Mouse (Mus musculus) hindbrain, embryonic 13.5 days (tissue): Measurements from ENCODE around the gene Hacl1. TPM values are rescaled to one million over a fixed set of nuclear protein-coding genes. Genes with fewer than 3 reads are reported as not detected.
"Not testable (repeated sequence)": the region's sequence is repeated elsewhere in the genome, so short reads cannot be mapped to it uniquely, and the experiment has no call there.

Experiments used
- ATAC-seq: fragments of 200-750 bp; cut with Nextera tagmentation; 2 replicates; pipeline ENCODE4 v1.8.0; 2017; ENCODE audit warnings: moderate TSS enrichment; ENCODE audit not compliant: low FRiP score
- H3K27ac ChIP-seq: fragments of 300-500 bp; sonication (generic); 2 replicates; pipeline ENCODE4 v1.5.1; 2015; ENCODE audit warnings: inconsistent platforms, mild to moderate bottlenecking, moderate library complexity
- H3K27me3 ChIP-seq: fragments of 300-500 bp; sonication (generic); 2 replicates; pipeline ENCODE4 v1.6.1; 2015; ENCODE audit warnings: mild to moderate bottlenecking, inconsistent platforms
- H3K36me3 ChIP-seq: fragments of 300-500 bp; sonication (generic); 2 replicates; pipeline ENCODE4 v1.6.1; 2015; ENCODE audit warnings: mild to moderate bottlenecking, inconsistent platforms
- H3K4me1 ChIP-seq: fragments of 300-500 bp; sonication (generic); replicated peaks from 2 replicates; pipeline ENCODE4 v1.6.1; 2015; ENCODE audit warnings: inconsistent platforms
- H3K4me2 ChIP-seq: fragments of 300-500 bp; sonication (generic); 2 replicates; pipeline ENCODE4 v1.6.1; 2015; ENCODE audit warnings: inconsistent platforms, mild to moderate bottlenecking, moderate library complexity
- H3K4me3 ChIP-seq: fragments of 300-500 bp; sonication (generic); 2 replicates; pipeline ENCODE4 v1.5.1; 2015; ENCODE audit warnings: mild to moderate bottlenecking, inconsistent platforms
- H3K9ac ChIP-seq: fragments of 300-500 bp; sonication (generic); 2 replicates; pipeline ENCODE4 v1.6.1; 2015; ENCODE audit warnings: mild to moderate bottlenecking, inconsistent platforms
- H3K9me3 ChIP-seq: fragments of 300-500 bp; sonication (generic); 2 replicates; pipeline ENCODE4 v1.6.1; 2016; ENCODE audit warnings: inconsistent platforms
- WGBS: fragments of 180-500 bp; shearing (Covaris S2); methylation state at CpG from one replicate; pipeline ENCODE4 v1.1.7; 2015; 5-methylcytosine and 5-hydroxymethylcytosine counted together
- polyA plus RNA-seq: library from polyadenylated mRNA; unstranded; fragments of >200 nt; fragmentation: Nextera tagmentation; extraction: Ambion mirVana; gene quantifications from 2 replicates; pipeline ENCODE4 v1.2.1, GENCODE M21; 2015

The Hacl1 gene
- polyA plus RNA-seq, 1 experiment from 2014 or later = 10.4 TPM

DNA sequence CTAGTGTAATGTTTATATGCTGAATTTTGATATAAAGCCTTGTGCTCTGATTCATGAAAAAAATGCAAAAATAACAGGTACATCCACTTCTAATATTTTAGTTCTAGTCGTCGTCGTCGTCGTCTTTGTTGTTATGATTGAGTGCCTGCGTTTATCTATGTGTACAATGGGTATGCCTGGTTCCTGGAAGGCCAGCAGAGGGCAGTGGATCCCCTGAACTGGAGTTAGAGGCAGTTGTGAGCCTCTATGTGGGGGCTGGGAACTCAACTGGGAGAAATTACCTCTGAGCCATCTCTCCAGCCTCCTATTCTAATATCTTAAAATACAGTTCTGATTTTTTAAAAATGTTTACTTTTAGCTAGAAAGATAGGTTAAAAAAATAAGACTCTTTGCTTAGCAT lies 35.6 kb downstream of the Hacl1 start:
- no peak for ATAC-seq
- 53% methylated on average over 6 of the region's 6 CpGs for WGBS
- no peak overlapping the region for H3K4me3 ChIP-seq

DNA sequence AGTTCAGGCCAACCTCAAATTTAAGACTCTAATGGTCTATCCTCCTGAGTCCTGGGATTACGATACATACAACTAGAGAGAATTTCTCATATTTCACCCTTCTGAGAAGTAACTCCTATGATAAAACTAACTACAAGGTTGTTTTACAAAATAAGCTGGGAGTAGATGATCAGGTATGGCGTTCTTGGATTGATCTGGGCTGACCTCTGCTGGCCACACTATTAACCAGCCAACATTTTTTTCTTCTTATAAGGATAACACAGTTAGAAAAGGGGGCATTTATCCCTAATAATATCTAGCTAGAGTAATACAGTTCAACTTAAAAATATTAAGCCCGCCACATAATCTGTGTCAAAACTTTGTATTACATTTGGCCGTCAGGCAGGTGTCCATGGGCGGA lies 36.2 kb downstream of the Hacl1 start:
- H3K4me1 ChIP-seq = no peaks in the 10 kb centered on the region
- H3K27me3 ChIP-seq = no peaks in the 10 kb centered on the region
- H3K4me2 ChIP-seq = no peak overlapping the region
- H3K27ac ChIP-seq = no peak overlapping the region
- WGBS = 84% methylated on average over 5 of the region's 5 CpGs
- H3K36me3 ChIP-seq = no peaks in the 10 kb centered on the region
- no peaks in the 10 kb centered on the region for H3K9me3 ChIP-seq
- H3K4me3 ChIP-seq = no peak overlapping the region
- H3K9ac ChIP-seq = no peak overlapping the region
- ATAC-seq = no peak

More for the DNA sequence above, 35.6 kb downstream of the Hacl1 start:
- Histone ChIP-seq H3K9ac (no peak overlapping the region), H3K27me3 (no peaks in the 10 kb centered on the region), H3K9me3 (no peaks in the 10 kb centered on the region), H3K4me2 (no peak overlapping the region), H3K27ac (no peak overlapping the region), H3K4me1 (no peaks in the 10 kb centered on the region), H3K36me3 (no peaks in the 10 kb centered on the region)

DNA sequence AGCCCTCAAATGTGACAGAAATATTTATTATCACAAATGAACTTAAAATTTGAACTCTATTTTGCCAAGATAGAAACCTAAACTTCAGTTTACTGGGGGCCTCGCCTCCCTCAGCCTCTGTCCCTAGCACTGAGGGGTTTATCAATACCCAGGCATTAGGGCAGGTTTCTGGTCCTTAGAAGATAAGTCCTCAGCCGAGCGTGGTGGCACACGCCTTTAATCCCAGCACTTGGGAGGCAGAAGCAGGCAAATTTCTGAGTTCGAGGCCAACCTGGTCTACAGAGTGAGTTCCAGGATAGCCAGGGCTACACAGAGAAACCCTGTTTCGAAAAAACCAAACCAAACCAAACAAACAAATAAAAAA lies 38.5 kb downstream of the Hacl1 start:
- not testable (repeated sequence) for H3K36me3 ChIP-seq, H3K4me1 ChIP-seq, H3K27ac ChIP-seq, H3K9me3 ChIP-seq, H3K27me3 ChIP-seq, H3K4me2 ChIP-seq, H3K4me3 ChIP-seq, H3K9ac ChIP-seq, ATAC-seq
- WGBS = 93% methylated on average over 6 of the region's 6 CpGs

DNA sequence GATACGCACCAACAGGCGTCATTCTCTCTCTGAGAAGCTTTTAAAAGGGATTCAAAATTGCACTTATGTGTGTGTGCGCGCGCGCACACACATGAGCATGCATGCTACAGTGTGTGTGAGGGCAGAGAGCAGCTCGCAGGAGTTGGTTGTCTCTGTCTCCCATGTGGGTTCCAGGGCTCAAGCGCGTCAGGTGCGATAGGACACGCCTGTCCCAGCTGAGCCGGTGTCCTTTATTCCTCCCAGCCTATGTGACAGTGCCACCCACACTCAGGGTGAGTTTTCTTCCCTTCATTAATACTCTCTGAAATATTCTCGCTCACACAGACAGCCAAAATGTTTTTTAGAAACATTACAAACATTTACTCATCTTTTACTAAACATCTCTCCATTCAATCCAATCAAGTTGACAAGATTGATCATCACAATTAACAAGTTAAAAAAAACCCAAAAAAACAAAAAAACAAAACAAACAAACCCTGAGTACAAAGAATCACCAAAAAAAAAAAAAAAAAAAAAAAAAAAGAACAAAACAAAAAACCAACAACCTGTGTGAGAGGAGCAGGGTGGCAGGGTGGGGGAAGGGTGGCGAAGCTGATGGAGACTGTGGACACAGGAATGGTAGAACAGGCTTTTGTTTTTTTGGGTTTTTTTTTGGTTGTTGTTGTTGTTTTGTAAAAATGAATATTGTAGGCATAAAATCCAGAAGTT lies 39.0 kb downstream of the Hacl1 start:
- Histone ChIP-seq H3K4me2 (no peak overlapping the region), H3K9ac (no peak overlapping the region), H3K27ac (no peak overlapping the region), H3K4me3 (no peak overlapping the region), H3K27me3 (no peaks in the 10 kb centered on the region), H3K9me3 (no peaks in the 10 kb centered on the region), H3K4me1 (no peaks in the 10 kb centered on the region), H3K36me3 (no peaks in the 10 kb centered on the region)
- ATAC-seq = no peak
- WGBS = 92% methylated on average over 14 of the region's 14 CpGs

DNA sequence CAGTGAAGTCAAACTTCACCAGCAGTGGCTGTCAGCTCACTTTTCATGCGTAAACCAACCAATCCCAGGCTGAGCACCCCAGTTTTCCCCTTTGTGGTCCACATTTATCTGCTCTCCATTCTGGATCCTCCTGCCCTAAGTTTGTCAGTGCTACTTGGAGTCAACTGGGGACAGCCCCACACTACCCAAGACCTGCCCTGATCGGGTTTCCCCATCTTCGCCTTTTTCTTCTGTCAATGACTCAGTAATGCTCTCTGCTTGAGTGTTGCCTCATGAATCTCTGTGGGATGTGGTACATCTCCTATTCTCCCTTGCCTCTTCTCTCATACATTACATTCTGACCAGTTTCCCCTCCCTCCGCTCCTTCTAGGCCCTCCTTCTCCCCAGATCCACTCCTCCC lies 43.6 kb downstream of the Hacl1 start:
- Histone ChIP-seq H3K4me3 (no peak overlapping the region), H3K4me1 (no peaks in the 10 kb centered on the region), H3K9me3 (no peaks in the 10 kb centered on the region), H3K27me3 (no peaks in the 10 kb centered on the region), H3K9ac (no peak overlapping the region), H3K36me3 (no peaks in the 10 kb centered on the region), H3K4me2 (no peak overlapping the region), H3K27ac (no peak overlapping the region)
- no peak for ATAC-seq
- WGBS = 96% methylated on average over 4 of the region's 4 CpGs

DNA sequence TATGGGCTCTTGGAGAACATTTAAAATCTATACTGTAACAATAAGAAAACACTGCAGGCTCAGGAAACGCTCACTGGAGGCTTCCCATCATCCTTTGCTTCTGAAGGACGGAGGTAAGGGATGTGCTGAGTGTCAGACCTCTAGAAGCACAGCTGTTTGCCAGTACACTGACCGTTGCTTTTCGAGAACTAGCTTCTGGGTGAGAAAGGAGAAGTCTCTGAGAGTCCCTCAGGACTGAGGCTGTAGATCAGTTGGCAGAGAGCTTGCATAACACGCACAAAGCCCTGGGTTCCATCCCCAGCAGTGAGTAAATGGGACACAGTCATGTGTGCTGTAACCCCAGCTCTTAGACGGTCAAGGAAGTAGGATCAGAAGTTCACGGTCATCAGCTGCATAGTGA lies 44.7 kb downstream of the Hacl1 start:
- H3K4me3 ChIP-seq = no peak overlapping the region
- H3K9me3 ChIP-seq = no peaks in the 10 kb centered on the region
- no peak overlapping the region for H3K27ac ChIP-seq
- H3K9ac ChIP-seq = no peak overlapping the region
- 87% methylated on average over 7 of the region's 7 CpGs for WGBS
- H3K4me1 ChIP-seq = no peaks in the 10 kb centered on the region
- ATAC-seq = no peak
- no peaks in the 10 kb centered on the region for H3K27me3 ChIP-seq
- no peak overlapping the region for H3K4me2 ChIP-seq
- H3K36me3 ChIP-seq = no peaks in the 10 kb centered on the region

DNA sequence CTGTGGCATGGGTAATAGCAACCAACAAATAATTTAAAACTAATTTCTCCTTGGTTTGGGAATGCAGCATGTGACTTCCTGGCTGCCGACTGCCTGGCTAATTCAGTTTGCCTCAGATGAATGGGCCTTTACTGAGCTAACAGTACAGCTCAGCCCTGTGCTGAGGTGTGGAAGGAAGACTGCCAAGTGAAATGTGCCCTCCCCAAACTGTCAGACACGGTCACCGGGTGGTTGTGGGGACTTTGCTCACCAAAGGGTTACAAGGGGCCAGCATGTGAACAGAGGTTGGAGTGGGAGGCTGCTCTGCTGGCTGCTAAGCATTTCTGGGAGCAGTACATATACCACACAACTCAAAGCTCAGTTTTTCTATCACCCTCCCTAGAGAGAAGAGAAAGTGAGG lies 46.4 kb downstream of the Hacl1 start:
- ATAC-seq = no peak
- no peaks in the 10 kb centered on the region for H3K9me3 ChIP-seq
- 81% methylated on average over 3 of the region's 3 CpGs for WGBS
- H3K4me1 ChIP-seq = no peaks in the 10 kb centered on the region
- no peak overlapping the region for H3K4me3 ChIP-seq
- no peaks in the 10 kb centered on the region for H3K27me3 ChIP-seq
- H3K4me2 ChIP-seq = no peak overlapping the region
- H3K27ac ChIP-seq = no peak overlapping the region
- H3K36me3 ChIP-seq = no peaks in the 10 kb centered on the region
- H3K9ac ChIP-seq = no peak overlapping the region

DNA sequence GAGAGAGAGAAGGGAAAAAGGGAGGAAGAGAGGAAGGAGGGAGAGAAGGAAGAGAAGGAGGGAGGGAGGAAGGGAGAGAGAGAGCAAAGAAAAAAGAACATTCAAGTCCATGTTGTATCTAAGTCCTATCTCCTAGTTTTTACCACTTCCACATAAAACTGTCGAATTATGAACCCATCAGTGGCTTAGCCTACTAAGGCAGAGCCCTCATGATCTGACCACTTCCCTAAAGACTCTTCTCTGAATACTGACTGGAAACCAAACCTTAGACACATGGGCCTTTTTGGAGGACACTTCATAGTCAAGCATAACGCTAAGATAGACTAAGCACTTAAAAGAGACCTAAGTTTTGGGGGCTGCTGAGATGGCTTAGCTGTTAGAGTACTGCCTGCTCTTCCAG lies 48.0 kb downstream of the Hacl1 start:
- Histone ChIP-seq H3K9ac (no peak overlapping the region), H3K4me3 (no peak overlapping the region), H3K4me2 (no peak overlapping the region), H3K4me1 (no peaks in the 10 kb centered on the region), H3K27ac (no peak overlapping the region), H3K36me3 (no peaks in the 10 kb centered on the region), H3K9me3 (no peaks in the 10 kb centered on the region), H3K27me3 (no peaks in the 10 kb centered on the region)
- 86% methylated on average over 2 of the region's 2 CpGs for WGBS
- ATAC-seq = no peak

DNA sequence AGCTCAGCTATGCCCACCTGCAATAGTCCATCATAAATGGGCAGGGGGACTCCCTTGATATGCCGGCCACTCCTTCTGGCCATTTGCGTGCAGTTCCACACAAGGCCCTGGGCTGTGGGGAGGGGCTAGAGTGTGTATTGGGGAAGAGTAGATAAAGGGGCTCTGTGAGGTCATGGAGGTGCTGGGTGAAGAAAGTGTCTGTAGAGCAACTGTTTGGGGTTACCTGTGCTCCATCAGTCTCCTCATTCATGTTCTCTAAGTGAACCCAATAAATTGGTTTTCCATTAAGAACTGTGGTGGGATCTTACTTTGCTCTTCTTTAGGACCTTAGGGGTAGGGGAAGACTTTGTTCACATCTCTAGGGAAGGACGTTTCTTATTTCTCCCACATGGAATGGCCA lies 49.8 kb downstream of the Hacl1 start, which contains the start of gene Colq:
Gene Colq, minus strand, starts transcription at position 101 of the 400 bp plus-strand sequence.
- no peak for ATAC-seq
- 89% methylated on average over 3 of the region's 3 CpGs for WGBS
- no peak within 1 kb of the TSS for H3K9ac ChIP-seq
- no peaks in the 10 kb centered on the region for H3K36me3 ChIP-seq
- no peak within 1 kb of the TSS for H3K27ac ChIP-seq
- H3K4me1 ChIP-seq = no peaks in the 10 kb centered on the region
- no peaks in the 10 kb centered on the region for H3K9me3 ChIP-seq
- no peaks in the 10 kb centered on the region for H3K27me3 ChIP-seq
- H3K4me2 ChIP-seq = no peak within 1 kb of the TSS
- no peak within 1 kb of the TSS for H3K4me3 ChIP-seq

DNA sequence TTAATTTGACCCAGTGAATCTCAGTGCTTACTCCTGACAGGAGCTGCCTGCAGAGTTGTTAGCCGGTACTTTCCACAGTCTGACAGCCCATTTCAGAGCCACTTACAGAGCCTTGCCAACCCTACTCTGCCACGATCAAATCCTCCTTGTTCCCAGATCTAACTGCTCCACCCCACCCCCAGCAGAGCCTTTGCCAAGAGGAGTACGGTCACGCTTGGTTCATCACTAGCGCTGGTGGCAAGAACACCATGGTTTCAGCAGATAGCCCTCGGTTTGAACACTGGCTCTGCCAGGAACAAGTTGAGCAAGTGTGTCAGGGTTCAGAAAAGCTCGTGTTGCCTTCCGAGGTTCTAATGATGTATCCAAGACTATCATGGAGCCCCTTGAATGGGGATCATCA lies 54.6 kb downstream of the Hacl1 start:
- Histone ChIP-seq H3K27me3 (peaks cover 3% of the 10 kb centered on the region; the same call in 1 of the 2 replicates), H3K9ac (no peak overlapping the region), H3K4me3 (no peak overlapping the region), H3K36me3 (no peaks in the 10 kb centered on the region), H3K4me2 (no peak overlapping the region), H3K27ac (no peak overlapping the region), H3K4me1 (no peaks in the 10 kb centered on the region), H3K9me3 (no peaks in the 10 kb centered on the region)
- no peak for ATAC-seq
- 84% methylated on average over 8 of the region's 8 CpGs for WGBS

DNA sequence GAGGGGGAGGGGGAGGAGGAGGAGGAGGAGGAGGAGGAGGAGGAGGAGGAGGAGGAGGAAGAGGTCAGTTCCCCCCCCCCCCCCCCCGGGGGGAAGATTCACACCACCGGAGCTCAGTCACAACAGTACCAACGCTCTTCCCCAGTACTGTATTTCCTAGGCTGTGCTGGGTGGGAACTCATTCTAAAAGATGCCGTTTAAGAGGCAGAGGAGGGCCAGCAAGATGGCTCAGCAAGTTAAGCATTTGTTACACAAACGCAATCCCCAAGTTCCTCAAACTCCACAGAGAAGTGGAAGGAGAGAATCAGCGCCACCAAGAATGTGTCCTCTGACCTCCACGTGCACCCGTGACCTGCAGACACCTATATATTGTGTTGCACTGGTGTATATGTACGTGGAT lies 58.0 kb downstream of the Hacl1 start:
- no peaks in the 10 kb centered on the region for H3K9me3 ChIP-seq
- ATAC-seq = no peak
- H3K27ac ChIP-seq = no peak overlapping the region
- H3K4me1 ChIP-seq = 0 out of 2 replicates have a peak, but pooled peaks cover 3% of the 10 kb centered on the region
- H3K36me3 ChIP-seq = no peaks in the 10 kb centered on the region
- 92% methylated on average over 8 of the region's 9 CpGs for WGBS
- H3K9ac ChIP-seq = no peak overlapping the region
- peaks cover 3% of the 10 kb centered on the region; the same call in 1 of the 2 replicates for H3K27me3 ChIP-seq
- no peak overlapping the region for H3K4me2 ChIP-seq
- no peak overlapping the region for H3K4me3 ChIP-seq

DNA sequence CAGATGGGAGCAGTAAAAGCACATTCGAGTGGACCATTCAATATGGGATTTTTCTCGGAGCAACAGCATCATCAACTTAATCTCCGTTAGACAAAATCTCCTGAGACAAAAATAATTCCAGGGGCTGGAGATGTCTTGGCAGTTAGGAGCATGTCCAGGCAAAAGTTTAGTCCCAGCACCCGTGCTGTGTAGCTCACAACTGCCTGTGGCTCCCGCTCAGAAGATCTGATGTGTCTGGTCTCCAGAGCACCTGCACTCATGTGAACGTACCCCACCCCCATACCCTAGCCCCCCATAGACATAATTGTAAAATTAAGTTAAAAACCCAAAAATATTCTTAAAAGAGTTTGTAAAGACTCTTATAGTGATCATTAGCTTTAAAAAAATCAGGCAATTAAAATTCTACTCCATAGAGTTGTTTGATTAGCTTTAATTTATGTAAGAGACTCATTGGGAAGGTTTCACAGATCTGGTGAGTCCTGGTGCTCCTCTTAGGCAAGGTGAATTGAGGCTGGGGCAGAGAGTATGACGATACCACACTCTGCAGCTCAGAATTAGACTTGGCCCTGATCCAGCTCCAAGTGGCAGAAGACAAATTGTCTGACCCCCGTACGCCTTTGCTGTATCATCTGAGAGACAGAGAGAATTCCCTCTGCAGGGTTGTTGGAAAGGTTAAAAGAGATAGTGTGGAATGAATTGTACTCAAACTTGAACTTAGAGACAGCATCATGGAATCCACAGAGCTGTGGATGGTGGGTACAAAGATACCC lies 62.9 kb downstream of the Hacl1 start:
- H3K27ac ChIP-seq = no peak overlapping the region
- H3K27me3 ChIP-seq = 0 out of 2 replicates have a peak, but pooled peaks cover 2% of the 10 kb centered on the region
- 66% methylated on average over 9 of the region's 9 CpGs for WGBS
- no peak for ATAC-seq
- no peaks in the 10 kb centered on the region for H3K9me3 ChIP-seq
- no peak overlapping the region for H3K9ac ChIP-seq
- H3K4me1 ChIP-seq = 0 out of 2 replicates have a peak, but pooled peaks cover 3% of the 10 kb centered on the region
- no peaks in the 10 kb centered on the region for H3K36me3 ChIP-seq
- H3K4me2 ChIP-seq = no peak overlapping the region
- H3K4me3 ChIP-seq = no peak overlapping the region
